Mouse (Mus musculus) stomach, postnatal 0 days (tissue): ENCODE data around the gene Tjp1. TPM values are rescaled to one million over a fixed set of nuclear protein-coding genes. Genes with fewer than 3 reads are reported as not detected.
A peak's percentile ranks its signal among the peaks of the same experiment; 100 is the strongest.

Source experiments
- ATAC-seq: fragments of 200-750 bp; cut with Nextera tagmentation; 2 replicates; pipeline ENCODE4 v1.8.0; 2017; ENCODE audit not compliant: low FRiP score, low TSS enrichment
- DNase-seq: peaks from one replicate; pipeline ENCODE4 v3.0.0-alpha.2; 2016; ENCODE audit warnings: low spot score
- H3K27ac ChIP-seq: fragments of 300-500 bp; sonication (generic); replicated peaks from 2 replicates; pipeline ENCODE4 v1.5.1; 2014; ENCODE audit warnings: mild to moderate bottlenecking, control low read depth
- H3K27me3 ChIP-seq: fragments of 300-500 bp; sonication (generic); 2 replicates; pipeline ENCODE4 v1.6.1; 2014; ENCODE audit warnings: low read length; ENCODE audit not compliant: control insufficient read depth, insufficient read depth
- H3K36me3 ChIP-seq: fragments of 300-500 bp; sonication (generic); 2 replicates; pipeline ENCODE4 v1.6.1; 2014; ENCODE audit warnings: low read length, mixed read lengths; ENCODE audit not compliant: control insufficient read depth, insufficient read depth
- H3K4me1 ChIP-seq: fragments of 300-500 bp; sonication (generic); replicated peaks from 2 replicates; pipeline ENCODE4 v1.6.1; 2014; ENCODE audit warnings: antibody characterized with exemption; ENCODE audit not compliant: control insufficient read depth, insufficient read depth
- H3K4me2 ChIP-seq: fragments of 300-500 bp; sonication (generic); replicated peaks from 2 replicates; pipeline ENCODE4 v1.6.1; 2014; ENCODE audit warnings: low read depth, mild to moderate bottlenecking, control low read depth, moderate library complexity
- H3K4me3 ChIP-seq: fragments of 300-500 bp; sonication (generic); 2 replicates; pipeline ENCODE4 v1.5.1; 2014; ENCODE audit warnings: low read depth, low read length, control low read depth
- H3K9ac ChIP-seq: fragments of 300-500 bp; sonication (generic); 2 replicates; pipeline ENCODE4 v1.6.1; 2014; ENCODE audit warnings: mild to moderate bottlenecking, low read length, control low read depth, mixed read lengths
- H3K9me3 ChIP-seq: fragments of 300-500 bp; sonication (generic); 2 replicates; pipeline ENCODE4 v1.6.1; 2016; ENCODE audit warnings: low read length; ENCODE audit not compliant: control insufficient read depth
- CTCF ChIP-seq: IDR thresholded peaks from 2 replicates; pipeline ENCODE4 v1.5.1; 2016; ENCODE audit warnings: antibody characterized with exemption, low read depth, mild to moderate bottlenecking, moderate library complexity
- EP300 ChIP-seq: optimal IDR thresholded peaks from 2 replicates; pipeline ENCODE3; 2016; ENCODE audit warnings: antibody characterized with exemption
- WGBS: fragments of 180-500 bp; shearing (Covaris S2); extraction: QIAGEN DNeasy Blood & Tissue Kit; methylation state at CpG from one replicate; pipeline ENCODE4 v1.1.7; 2014; 5-methylcytosine and 5-hydroxymethylcytosine counted together
- polyA plus RNA-seq: library from polyadenylated mRNA; unstranded; fragments of >200 nt; fragmentation: Nextera tagmentation; extraction: Ambion mirVana; gene quantifications from 2 replicates; pipeline ENCODE4 v1.2.1, GENCODE M21; 2015

Tjp1 gene
- polyA plus RNA-seq, 1 experiment from 2014 or later = 12.6 TPM

- H3K4me1 ChIP-seq = peaks cover 2% of the 10 kb centered on the region; the same call in 1 of the 2 replicates
- WGBS = 74% methylated on average over 1 of the region's 1 CpGs
- TF ChIP-seq CTCF (no peak), EP300 (no peak)
- no peaks in the 10 kb centered on the region for H3K36me3 ChIP-seq
- no peak overlapping the region for H3K4me3 ChIP-seq
- ATAC-seq = no peak
- H3K27me3 ChIP-seq = no peaks in the 10 kb centered on the region
- H3K4me2 ChIP-seq = no peak overlapping the region
- no peak overlapping the region for H3K9ac ChIP-seq
- H3K9me3 ChIP-seq = no peaks in the 10 kb centered on the region
- DNase-seq = no peak
- H3K27ac ChIP-seq = no peak overlapping the region
These were observed 105.1 kb downstream of the Tjp1 start for GRCm38 (mm10) chr7:65422456-65422855.

GRCm38 (mm10) chr7:65421451-65421850, 106.1 kb downstream of the Tjp1 start:
- Histone ChIP-seq H3K4me1 (peaks cover 2% of the 10 kb centered on the region; the same call in 1 of the 2 replicates), H3K9ac (no peak overlapping the region), H3K27me3 (no peaks in the 10 kb centered on the region), H3K27ac (no peak overlapping the region), H3K4me3 (no peak overlapping the region), H3K9me3 (no peaks in the 10 kb centered on the region), H3K4me2 (no peak overlapping the region), H3K36me3 (no peaks in the 10 kb centered on the region)
- ATAC-seq = peak; percentile 48; the same call in 1 of the 2 replicates
- 38% methylated on average over 10 of the region's 10 CpGs for WGBS
- DNase-seq = no peak
- no peak for TF ChIP-seq EP300
- TF ChIP-seq CTCF = no peak

GRCm38 (mm10) chr7:65419926-65420325, 107.7 kb downstream of the Tjp1 start:
- Histone ChIP-seq H3K36me3 (no peaks in the 10 kb centered on the region), H3K4me3 (no peak overlapping the region), H3K9ac (no peak overlapping the region), H3K9me3 (no peaks in the 10 kb centered on the region), H3K27me3 (no peaks in the 10 kb centered on the region), H3K4me2 (no peak overlapping the region), H3K4me1 (peaks cover 2% of the 10 kb centered on the region; the same call in 1 of the 2 replicates), H3K27ac (no peak overlapping the region)
- no peak for DNase-seq
- no peak for ATAC-seq
- TF ChIP-seq CTCF (no peak), EP300 (no peak)
- WGBS = 75% methylated on average over 1 of the region's 1 CpGs

GRCm38 (mm10) chr7:65419012-65419411, 108.6 kb downstream of the Tjp1 start:
- H3K27me3 ChIP-seq = no peaks in the 10 kb centered on the region
- TF ChIP-seq CTCF (no peak), EP300 (no peak)
- H3K4me3 ChIP-seq = no peak overlapping the region
- H3K9ac ChIP-seq = no peak overlapping the region
- WGBS = 61% methylated on average over 3 of the region's 3 CpGs
- no peaks in the 10 kb centered on the region for H3K36me3 ChIP-seq
- H3K27ac ChIP-seq = no peak overlapping the region
- no peak for DNase-seq
- no peak for ATAC-seq
- peaks cover 2% of the 10 kb centered on the region; the same call in 1 of the 2 replicates for H3K4me1 ChIP-seq
- no peak overlapping the region for H3K4me2 ChIP-seq
- no peaks in the 10 kb centered on the region for H3K9me3 ChIP-seq

GRCm38 (mm10) chr7:65418366-65418911, 109.1 kb downstream of the Tjp1 start:
- Histone ChIP-seq H3K27ac (no peak overlapping the region), H3K4me3 (no peak overlapping the region), H3K4me1 (peaks cover 2% of the 10 kb centered on the region; the same call in 1 of the 2 replicates), H3K4me2 (no peak overlapping the region), H3K9me3 (no peaks in the 10 kb centered on the region), H3K27me3 (no peaks in the 10 kb centered on the region), H3K36me3 (no peaks in the 10 kb centered on the region), H3K9ac (no peak overlapping the region)
- TF ChIP-seq CTCF (no peak), EP300 (no peak)
- DNase-seq = no peak
- no peak for ATAC-seq
- WGBS = 70% methylated on average over 10 of the region's 10 CpGs

- no peak for DNase-seq
- H3K27ac ChIP-seq = 0 out of 2 replicates have a peak overlapping the region, but pooled peaks have one; percentile 40
These were observed 110.1 kb downstream of the Tjp1 start for GRCm38 (mm10) chr7:65417231-65418100.

More at GRCm38 (mm10) chr7:65417231-65418100, 110.1 kb downstream of the Tjp1 start:
- H3K27me3 ChIP-seq = no peaks in the 10 kb centered on the region
- H3K9me3 ChIP-seq = no peaks in the 10 kb centered on the region
- no peak overlapping the region for H3K9ac ChIP-seq
- 48% methylated on average over 10 of the region's 10 CpGs for WGBS
- H3K4me3 ChIP-seq = no peak overlapping the region
- no peak overlapping the region for H3K4me2 ChIP-seq
- H3K4me1 ChIP-seq = peaks cover 2% of the 10 kb centered on the region; the same call in 1 of the 2 replicates
- TF ChIP-seq EP300 = no peak
- TF ChIP-seq CTCF = no peak
- no peak for ATAC-seq
- no peaks in the 10 kb centered on the region for H3K36me3 ChIP-seq
